ENCODE assay signal across 22 mouse cellular contexts in genomic region chr17:85619113-85620085, GRCm38 (mm10). TPM values are rescaled to one million over a fixed set of nuclear protein-coding genes. Genes with fewer than 3 reads are reported as not detected.
A peak's percentile ranks its signal among the peaks of the same experiment; 100 is the strongest.
DNase-seq lines count a peak whose midpoint lies in the region; ATAC-seq and TF ChIP-seq lines count a peak whose summit lies in the region.
"Had no signal": no experiment of that assay in that cellular context is flagged by ENCODE, and none has a peak within 500 bp of the region (broad histone marks: within the 10 kb centered on the region; RNA-seq: fewer than 3 reads in every experiment).

No protein-coding gene starts in this region.

- no peak overlapping the region for H3K4me3 ChIP-seq in limb, embryonic 11.5 days (ENCODE audit: low read depth, low read length)
- no peak overlapping the region for H3K4me3 ChIP-seq in limb, embryonic 10.5 days
- 0 out of 2 replicates have a peak overlapping the region, but pooled peaks have one; percentile 39 for H3K4me3 ChIP-seq in embryonic facial prominence, embryonic 15.5 days (replicated peaks)
- 0 out of 2 replicates have a peak overlapping the region, but pooled peaks have one; percentile 46 for H3K4me3 ChIP-seq in forebrain, postnatal 0 days (ENCODE audit: low read depth, low read length)
- no peak overlapping the region for H3K4me3 ChIP-seq in neural tube, embryonic 11.5 days (ENCODE audit: low read depth, low read length)
- H3K4me3 ChIP-seq: liver, embryonic 13.5 days; myocyte had no signal

- no peaks in the 10 kb centered on the region for H3K9me3 ChIP-seq in limb, embryonic 11.5 days (ENCODE audit: control insufficient read depth, low read length)
- no peaks in the 10 kb centered on the region for H3K9me3 ChIP-seq in limb, embryonic 10.5 days (replicated peaks)
- H3K9me3 ChIP-seq in embryonic facial prominence, embryonic 15.5 days (replicated peaks), result no peaks in the 10 kb centered on the region
- no peaks in the 10 kb centered on the region for H3K9me3 ChIP-seq in forebrain, postnatal 0 days (ENCODE audit: low read length)
- H3K9me3 ChIP-seq in neural tube, embryonic 11.5 days (ENCODE audit: control insufficient read depth, low read length), result no peaks in the 10 kb centered on the region
- H3K9me3 ChIP-seq: heart, embryonic 13.5 days; liver, embryonic 13.5 days had no signal

- TF ChIP-seq CTCF in forebrain, postnatal 0 days (IDR thresholded peaks at IDR 0.05; ENCODE audit: low read depth), result no peak

- H3K9ac ChIP-seq in limb, embryonic 11.5 days (ENCODE audit: low read length), result no peak overlapping the region
- H3K9ac ChIP-seq in embryonic facial prominence, embryonic 15.5 days, result no peak overlapping the region
- no peak overlapping the region for H3K9ac ChIP-seq in forebrain, postnatal 0 days
- H3K9ac ChIP-seq in neural tube, embryonic 11.5 days (ENCODE audit: low read length), result no peak overlapping the region
- H3K9ac ChIP-seq: heart, embryonic 13.5 days; liver, embryonic 13.5 days had no signal

- DNase-seq in limb, embryonic 11.5 days (ENCODE audit: low spot score), result peak; percentile 56
- no peak for DNase-seq in limb, embryonic 10.5 days (ENCODE audit: low spot score)
- no peak for DNase-seq in forebrain, postnatal 0 days
- peak; percentile 30 for DNase-seq in neural tube, embryonic 11.5 days (ENCODE audit: low spot score)
- DNase-seq in testis, postnatal 10 days (ENCODE audit: low spot score), result no peak
- DNase-seq in left cerebral cortex, adult 9 months (ENCODE audit: low spot score in 2 of 2), result no peak
- DNase-seq: adrenal gland, adult 8-10 months; cerebellum, adult 8-10 months; gastrocnemius, postnatal 36 days; kidney, postnatal 14 days; layer of hippocampus, postnatal 36 days; left cerebral cortex, postnatal 4 days; liver, embryonic 13.5 days; right cerebral cortex, postnatal 25 days had no signal

- no peak overlapping the region for H3K4me2 ChIP-seq in limb, embryonic 11.5 days (ENCODE audit: low read depth, severe bottlenecking)
- H3K4me2 ChIP-seq in embryonic facial prominence, embryonic 15.5 days (replicated peaks), result 0 out of 2 replicates have a peak overlapping the region, but pooled peaks have one; percentile 12
- 0 out of 2 replicates have a peak overlapping the region, but pooled peaks have one; percentile 58 for H3K4me2 ChIP-seq in forebrain, postnatal 0 days (ENCODE audit: low read depth)
- H3K4me2 ChIP-seq in neural tube, embryonic 11.5 days (ENCODE audit: low read depth), result no peak overlapping the region
- H3K4me2 ChIP-seq: liver, embryonic 13.5 days had no signal

- peaks cover 7% of the 10 kb centered on the region; the same call in 1 of the 2 replicates for H3K4me1 ChIP-seq in limb, embryonic 11.5 days (ENCODE audit: control insufficient read depth, insufficient read depth, low read length)
- peaks cover 54% of the 10 kb centered on the region for H3K4me1 ChIP-seq in limb, embryonic 10.5 days
- peaks cover 40% of the 10 kb centered on the region for H3K4me1 ChIP-seq in embryonic facial prominence, embryonic 15.5 days
- no peaks in the 10 kb centered on the region for H3K4me1 ChIP-seq in forebrain, postnatal 0 days (ENCODE audit: insufficient read depth)
- 0 out of 2 replicates have a peak, but pooled peaks cover 3% of the 10 kb centered on the region for H3K4me1 ChIP-seq in neural tube, embryonic 11.5 days (ENCODE audit: control insufficient read depth, insufficient read depth, low read length)

- no peak overlapping the region for H3K27ac ChIP-seq in limb, embryonic 11.5 days (replicated peaks; ENCODE audit: low read depth, low read length)
- H3K27ac ChIP-seq in limb, embryonic 10.5 days, result no peak overlapping the region
- H3K27ac ChIP-seq in embryonic facial prominence, embryonic 15.5 days (replicated peaks), result no peak overlapping the region
- H3K27ac ChIP-seq in forebrain, postnatal 0 days (ENCODE audit: low read depth, low read length), result 0 out of 2 replicates have a peak overlapping the region, but pooled peaks have one; percentile 1
- H3K27ac ChIP-seq in neural tube, embryonic 11.5 days (ENCODE audit: low read depth, low read length), result no peak overlapping the region
- H3K27ac ChIP-seq: heart, embryonic 13.5 days; liver, embryonic 13.5 days had no signal

- H3K36me3 ChIP-seq in limb, embryonic 11.5 days (ENCODE audit: control insufficient read depth, insufficient read depth, low read length), result no peaks in the 10 kb centered on the region
- no peaks in the 10 kb centered on the region for H3K36me3 ChIP-seq in limb, embryonic 10.5 days
- H3K36me3 ChIP-seq in embryonic facial prominence, embryonic 15.5 days, result no peaks in the 10 kb centered on the region
- no peaks in the 10 kb centered on the region for H3K36me3 ChIP-seq in forebrain, postnatal 0 days (ENCODE audit: insufficient read depth)
- H3K36me3 ChIP-seq in neural tube, embryonic 11.5 days (ENCODE audit: control insufficient read depth, insufficient read depth, low read length), result no peaks in the 10 kb centered on the region
- H3K36me3 ChIP-seq: G1E; heart, embryonic 13.5 days; liver, embryonic 13.5 days had no signal

- ATAC-seq in limb, embryonic 11.5 days (ENCODE audit: insufficient number of reproducible peaks, low FRiP score, low TSS enrichment, low read depth), result no peak
- no peak for ATAC-seq in embryonic facial prominence, embryonic 15.5 days (ENCODE audit: insufficient number of reproducible peaks, low FRiP score, low TSS enrichment, low read depth)
- no peak for ATAC-seq in forebrain, postnatal 0 days
- ATAC-seq in neural tube, embryonic 11.5 days (ENCODE audit: insufficient read depth, low FRiP score, low TSS enrichment), result no peak
- ATAC-seq: intestine, embryonic 16.5 days had no signal

- WGBS in limb, embryonic 11.5 days, result 2% methylated on average over 20 of the region's 20 CpGs
- WGBS in limb, embryonic 10.5 days, result 3% methylated on average over 20 of the region's 20 CpGs
- WGBS in embryonic facial prominence, embryonic 15.5 days, result 12% methylated on average over 20 of the region's 20 CpGs
- 17% methylated on average over 20 of the region's 20 CpGs for WGBS in forebrain, postnatal 0 days
- WGBS in neural tube, embryonic 11.5 days, result 2% methylated on average over 20 of the region's 20 CpGs

- peaks cover 97% of the 10 kb centered on the region for H3K27me3 ChIP-seq in limb, embryonic 11.5 days (ENCODE audit: control insufficient read depth, insufficient read depth, low read length)
- peaks cover 100% of the 10 kb centered on the region for H3K27me3 ChIP-seq in limb, embryonic 10.5 days (ENCODE audit: low read depth, poor library complexity, severe bottlenecking)
- peaks cover 97% of the 10 kb centered on the region for H3K27me3 ChIP-seq in embryonic facial prominence, embryonic 15.5 days
- peaks cover 64% of the 10 kb centered on the region for H3K27me3 ChIP-seq in forebrain, postnatal 0 days (ENCODE audit: insufficient read depth, low read length)
- H3K27me3 ChIP-seq in neural tube, embryonic 11.5 days (ENCODE audit: control insufficient read depth, insufficient read depth, low read length), result peaks cover 99% of the 10 kb centered on the region

RNA-seq across cellular contexts. Expression of gene Six3, which starts 6.0 kb away (rescaled TPM):
- polyA plus RNA-seq in limb, embryonic 11.5 days (2014; fragmentation: Nextera tagmentation; extraction: Ambion mirVana), result not detected in 2 replicates
- polyA plus RNA-seq in limb, embryonic 10.5 days (2016; fragmentation: Nextera tagmentation; extraction: Ambion mirVana), result not detected in 2 replicates
- polyA plus RNA-seq in embryonic facial prominence, embryonic 15.5 days (2015; fragmentation: Nextera tagmentation; extraction: Ambion mirVana), result 6.0 and 6.6 TPM in 2 replicates
- total RNA-seq in forebrain, postnatal 0 days (2014; rRNA removed), result 3.5 and 12.0 TPM in 2 replicates
- 9.5 and 16.6 TPM in 2 replicates for polyA plus RNA-seq in forebrain, postnatal 0 days (2015; fragmentation: Nextera tagmentation; extraction: Ambion mirVana)
- polyA plus RNA-seq in neural tube, embryonic 11.5 days (2014; fragmentation: Nextera tagmentation; extraction: Ambion mirVana), result 0.13 and 0.19 TPM in 2 replicates
- total RNA-seq: adrenal gland, adult 8-10 months; gastrocnemius, postnatal 36 days; hematopoietic stem cell, adult 5-6 weeks; megakaryocyte progenitor cell, adult 5-6 weeks had no signal
- polyA plus RNA-seq: G1E; heart, embryonic 13.5 days; intestine, embryonic 16.5 days; liver, embryonic 13.5 days; lung, embryonic 16.5 days; myocyte had no signal

Comparison
In these comparisons a context has a peak if more than half of its experiments do, and no peak if none do; other contexts are left out.
1. DNase-seq: peak in limb, embryonic 11.5 days (single experiment) and neural tube, embryonic 11.5 days (single experiment); none in limb, embryonic 10.5 days (single experiment), forebrain, postnatal 0 days (single experiment), testis, postnatal 10 days (single experiment) and left cerebral cortex, adult 9 months (0 of 2).
2. H3K4me2 ChIP-seq: peak in embryonic facial prominence, embryonic 15.5 days (single experiment) and forebrain, postnatal 0 days (single experiment); none in limb, embryonic 11.5 days (single experiment) and neural tube, embryonic 11.5 days (single experiment).
3. H3K4me3 ChIP-seq: peak in embryonic facial prominence, embryonic 15.5 days (single experiment) and forebrain, postnatal 0 days (single experiment); none in limb, embryonic 11.5 days (single experiment), limb, embryonic 10.5 days (single experiment) and neural tube, embryonic 11.5 days (single experiment).